Mouse (Mus musculus) Muller cell, postnatal 12 days (primary cell): ENCODE data around the gene Znhit3.
A peak's percentile ranks its signal among the peaks of the same experiment; 100 is the strongest.
"Not testable (repeated sequence)": the region's sequence is repeated elsewhere in the genome, so short reads cannot be mapped to it uniquely, and the experiment has no call there.

Experiments used
- DNase-seq: peaks from one replicate; pipeline ENCODE4 v3.0.0-alpha.2; 2015; ENCODE audit errors: inconsistent ontology term

Gene Znhit3

DNA sequence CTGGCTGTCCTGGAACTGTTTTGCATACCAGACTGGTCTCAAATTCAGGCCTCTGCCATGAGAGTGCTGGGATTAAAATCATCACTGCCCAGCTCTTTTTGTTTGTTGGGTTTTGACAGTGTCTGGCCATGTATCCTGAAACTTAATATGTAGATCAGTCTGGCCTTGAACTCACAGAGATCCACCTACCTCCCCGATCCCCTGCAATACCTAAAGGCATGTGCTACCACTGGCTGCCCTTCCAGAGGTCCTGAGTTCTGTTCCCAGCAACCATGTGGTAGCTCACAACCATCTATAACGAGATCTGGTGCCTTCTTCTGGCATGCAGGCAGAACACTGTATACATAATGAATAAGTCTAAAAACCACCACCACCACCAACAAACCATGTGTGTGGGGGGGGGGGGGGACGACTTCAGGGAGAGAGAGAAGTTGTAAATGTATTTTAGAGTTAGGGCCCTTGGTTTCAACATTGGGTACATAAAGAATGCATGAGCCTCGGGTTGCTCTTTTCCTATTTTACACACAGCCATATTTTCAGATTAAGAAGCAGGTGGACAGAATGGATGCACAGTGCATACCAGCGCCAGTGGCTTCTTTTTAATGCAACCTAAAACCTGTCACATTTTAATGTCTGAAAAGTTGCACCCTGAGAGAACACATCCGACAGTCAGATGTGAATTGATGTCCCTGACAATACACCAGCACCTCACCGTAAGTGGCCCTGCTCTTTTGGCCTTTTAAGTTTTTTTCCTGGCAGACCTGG is 37.0 kb downstream of the Znhit3 start:
- peak; percentile 11 for DNase-seq

DNA sequence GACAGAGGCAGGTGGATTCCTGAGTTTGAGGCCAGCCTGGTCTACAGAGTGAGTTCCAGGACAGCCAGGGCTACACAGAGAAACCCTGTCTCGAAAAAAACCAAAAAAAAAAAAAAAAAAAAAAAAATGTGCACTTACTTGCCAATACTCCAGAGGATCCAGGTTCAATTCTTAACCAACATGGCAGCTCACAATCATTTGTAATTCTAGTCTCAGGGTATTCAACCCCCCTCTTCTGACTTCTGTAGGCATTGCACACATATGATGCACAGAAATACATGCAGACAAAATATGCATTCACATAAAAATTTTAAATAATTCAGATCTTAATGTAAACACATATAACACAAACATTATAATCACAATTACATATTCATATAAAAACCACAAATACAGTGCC is 40.1 kb downstream of the Znhit3 start:
- not testable (repeated sequence) for DNase-seq

DNA sequence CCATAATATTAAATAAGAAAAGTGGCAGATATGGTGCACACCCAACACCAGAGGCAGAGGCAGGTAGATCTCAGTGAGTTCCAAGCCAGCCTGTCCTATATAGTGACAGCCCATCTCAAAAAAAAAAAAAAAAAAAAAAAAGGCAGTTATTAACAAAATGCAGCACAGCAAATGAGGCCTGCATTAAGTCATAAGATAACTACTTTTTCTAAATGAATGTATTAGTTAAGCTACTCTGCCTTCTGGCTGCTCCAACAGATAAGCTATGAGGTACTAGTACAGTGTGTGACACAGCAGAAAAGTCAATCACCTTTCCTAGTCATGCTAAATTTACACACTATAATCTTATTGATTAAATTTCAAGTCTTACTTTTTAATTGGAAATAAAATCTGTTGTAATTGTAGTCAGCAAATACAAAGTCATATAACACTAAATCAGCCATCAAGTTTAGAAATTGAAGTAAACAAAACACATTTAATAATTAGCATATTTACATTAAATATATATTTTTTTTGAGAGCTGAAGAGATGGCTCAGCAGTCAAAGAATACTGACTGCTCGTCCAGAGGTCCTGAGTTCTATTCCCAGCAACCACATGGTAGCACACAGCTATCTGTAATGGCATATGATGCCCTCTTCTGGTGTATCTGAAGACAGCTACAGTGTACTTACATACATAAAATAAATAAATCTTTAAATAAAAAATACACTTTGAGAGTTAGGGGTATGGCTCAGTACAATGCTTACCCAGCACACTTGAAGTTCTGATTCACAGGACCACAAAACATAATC is 42.9 kb downstream of the Znhit3 start:
- no peak for DNase-seq

DNA sequence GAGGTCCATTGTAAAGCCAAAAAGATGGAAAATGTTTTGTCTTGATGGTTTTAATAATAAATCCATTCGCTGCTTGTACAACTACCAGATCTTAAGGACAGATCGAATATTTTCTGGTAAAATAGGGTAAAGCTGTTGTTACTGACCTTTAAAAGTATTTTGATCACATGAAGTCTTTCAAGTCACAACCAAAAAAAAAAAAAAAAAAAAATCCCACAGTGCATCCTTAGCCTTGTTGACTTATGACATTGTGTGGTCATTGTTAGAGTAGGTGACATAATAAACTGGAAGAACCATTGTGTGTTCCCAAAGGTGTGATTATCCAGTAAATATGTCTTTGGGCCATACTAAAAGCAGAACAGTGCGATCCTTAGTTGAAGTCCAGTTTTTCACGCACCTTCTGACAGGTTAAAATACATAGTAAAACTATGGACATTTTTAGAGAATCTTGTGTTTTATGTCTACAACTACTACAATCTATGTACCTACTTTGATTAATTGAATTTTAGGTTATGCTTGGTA is 44.6 kb downstream of the Znhit3 start:
- no peak for DNase-seq

DNA sequence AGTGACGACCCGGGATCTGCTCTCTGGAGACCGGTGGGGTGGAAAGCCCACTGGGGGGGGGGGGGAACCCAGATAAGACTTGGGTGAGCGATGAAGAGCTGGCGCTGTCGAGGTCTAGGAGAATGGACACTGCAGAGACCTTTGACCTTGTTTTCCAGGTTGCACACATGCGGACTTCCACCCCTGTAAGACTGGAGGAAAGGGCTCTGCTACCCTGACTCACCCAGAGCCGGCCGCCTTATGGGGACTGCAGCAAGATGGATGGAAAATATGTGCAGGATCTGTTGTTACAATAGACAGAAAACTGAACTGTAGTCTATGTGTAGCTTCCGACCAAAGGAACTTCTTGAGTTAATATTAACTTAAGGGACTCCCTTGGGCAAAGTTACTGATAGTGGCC is 45.1 kb downstream of the Znhit3 start:
- peak; percentile 74 for DNase-seq

DNA sequence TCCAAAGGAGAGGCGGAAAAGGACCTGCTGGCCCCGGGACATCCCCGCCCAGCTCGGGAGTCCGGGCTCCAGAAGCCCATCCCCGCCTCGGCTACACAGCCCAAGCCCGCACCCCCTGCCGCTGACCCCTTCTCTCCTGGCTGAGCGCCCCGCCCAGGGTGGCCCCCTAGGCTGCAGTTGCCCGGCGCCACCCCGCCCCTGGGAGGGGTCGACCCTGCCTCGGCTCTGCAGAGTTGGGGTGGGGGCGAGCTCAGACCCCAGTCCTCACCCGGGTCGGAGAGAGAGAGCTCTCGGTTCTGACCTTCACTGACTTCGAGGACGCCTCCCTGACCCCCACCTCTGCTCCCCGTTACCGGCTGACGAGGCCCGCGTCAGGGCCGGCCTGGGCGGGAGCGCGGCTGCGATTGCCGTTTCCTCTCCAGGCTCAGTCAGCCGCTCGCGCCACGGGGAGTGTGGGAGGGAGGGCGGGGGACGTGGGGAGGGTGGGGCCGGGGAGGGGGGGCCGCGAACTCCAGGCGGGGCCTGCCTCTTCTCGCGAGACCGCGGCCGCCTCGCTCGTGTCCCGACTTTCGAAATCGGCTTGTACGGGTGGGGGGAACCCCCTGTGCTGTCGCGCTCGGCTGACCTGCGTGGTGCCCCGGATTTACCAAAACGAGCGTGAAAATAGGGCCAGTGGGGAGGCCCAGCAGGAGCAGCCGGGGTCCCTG is 45.7 kb downstream of the Znhit3 start, which contains the start of gene Ggnbp2:
TSS of gene Ggnbp2 (minus strand) at position 481 of the 707 bp plus-strand sequence.
- peak; percentile 97 for DNase-seq

DNA sequence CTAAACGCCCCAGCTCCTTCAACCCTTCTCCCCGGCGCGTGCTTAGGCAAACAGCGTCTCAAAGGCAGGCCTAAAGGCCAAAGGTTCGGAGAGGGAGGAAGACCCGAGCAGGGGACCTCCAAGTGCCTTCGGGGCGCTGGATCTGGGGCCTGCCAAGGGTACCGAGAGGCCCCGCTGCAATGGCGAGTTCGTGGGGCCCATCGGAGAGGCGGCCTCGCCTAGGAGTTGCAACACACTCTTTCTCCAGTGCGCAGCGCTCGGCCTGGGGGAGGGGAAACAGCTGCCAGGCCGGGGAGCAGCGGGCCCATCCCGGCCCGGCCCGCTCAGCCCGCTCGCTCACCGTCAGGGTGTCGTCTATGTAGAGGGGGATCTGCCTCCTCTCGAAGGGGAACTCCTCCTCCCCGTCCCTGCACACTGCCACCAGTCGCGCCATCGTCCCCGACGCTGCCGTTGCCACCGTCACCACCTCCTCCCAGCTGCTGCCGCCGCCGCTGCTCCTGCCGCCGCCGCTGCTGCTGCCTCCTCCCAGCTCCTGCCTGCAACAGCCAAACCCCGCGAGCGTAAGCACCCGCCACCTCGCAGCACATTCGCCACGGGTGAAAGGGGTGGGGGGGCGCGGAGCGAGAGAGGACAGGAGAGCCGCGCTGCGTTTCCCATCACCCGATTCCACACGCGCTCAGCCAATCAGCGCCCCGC is 46.5 kb downstream of the Znhit3 start:
- DNase-seq, result peak; percentile 99

DNA sequence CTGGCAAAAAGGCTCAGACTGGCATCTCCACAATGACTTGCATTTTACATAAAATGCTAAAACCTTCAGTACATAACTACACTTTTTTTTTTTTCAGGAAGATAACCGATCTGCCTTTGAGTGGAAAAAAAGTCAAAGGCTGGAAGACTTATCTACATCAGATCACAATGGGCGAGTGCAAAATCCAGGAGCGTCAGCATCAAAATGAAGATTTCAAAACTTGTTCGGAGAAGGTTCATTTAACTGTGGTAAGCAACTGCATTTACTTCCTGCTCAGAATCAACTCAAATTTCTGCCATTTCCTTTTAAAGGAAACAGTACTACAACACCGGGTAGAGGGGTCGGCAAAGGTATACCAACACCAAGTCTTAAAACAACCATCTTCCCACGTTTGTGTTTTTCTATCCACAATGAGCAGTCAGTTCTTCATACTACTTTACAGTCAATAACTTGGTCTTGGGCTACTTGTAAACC is 47.3 kb downstream of the Znhit3 start:
- DNase-seq, result no peak

DNA sequence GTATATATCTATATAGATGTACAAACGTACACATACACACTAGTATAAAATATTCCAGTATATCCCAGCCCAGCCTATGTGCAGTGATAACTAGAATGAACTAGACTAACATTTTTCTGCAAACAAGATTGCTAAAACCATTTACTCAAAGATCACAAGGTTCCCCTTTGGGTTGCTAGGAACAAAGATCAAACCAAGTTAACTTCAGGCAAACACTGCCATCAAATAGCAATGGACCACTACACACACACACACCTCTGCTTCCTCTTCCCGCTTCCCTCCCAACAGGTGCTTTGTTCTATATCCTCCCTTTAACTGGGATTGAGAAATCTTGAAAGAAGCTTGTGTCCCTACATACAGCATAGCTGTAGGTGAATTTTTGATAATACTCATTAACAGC is 48.6 kb downstream of the Znhit3 start:
- DNase-seq, result no peak

DNA sequence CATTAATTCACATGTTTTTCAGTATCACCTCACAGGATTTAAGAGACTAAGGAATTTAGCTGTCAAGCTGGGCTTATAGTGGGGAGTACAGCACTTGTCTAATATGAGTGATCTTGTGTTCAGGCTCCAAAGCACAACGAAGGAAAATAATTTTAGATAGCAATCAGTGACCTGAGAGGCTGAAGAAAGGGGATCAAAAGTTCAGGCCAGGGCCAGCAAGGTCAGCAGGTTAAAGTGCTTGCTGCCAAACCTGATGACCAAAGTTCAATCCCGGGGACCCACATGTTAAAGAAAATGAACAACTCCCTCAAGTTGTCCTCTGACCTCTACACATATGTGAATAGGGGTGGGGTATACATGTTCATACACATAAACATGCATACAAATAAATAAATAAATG is 50.9 kb downstream of the Znhit3 start:
- DNase-seq, result no peak
